Mouse (Mus musculus) embryonic fibroblast, embryonic 13.5 days (primary cell): Measurements from ENCODE around the gene Sphk2.

Experiments
- CTCF ChIP-seq: IDR thresholded peaks from 2 replicates; pipeline ENCODE4 v1.5.1; 2011; ENCODE audit warnings: mild to moderate bottlenecking, control low read depth, low read length, moderate library complexity, borderline replicate concordance; ENCODE audit not compliant: insufficient read depth
- POLR2A ChIP-seq: IDR thresholded peaks from 2 replicates; pipeline ENCODE4 v1.6.1; 2011; ENCODE audit warnings: low read depth, mild to moderate bottlenecking, control low read depth, low read length, moderate library complexity

DNA sequence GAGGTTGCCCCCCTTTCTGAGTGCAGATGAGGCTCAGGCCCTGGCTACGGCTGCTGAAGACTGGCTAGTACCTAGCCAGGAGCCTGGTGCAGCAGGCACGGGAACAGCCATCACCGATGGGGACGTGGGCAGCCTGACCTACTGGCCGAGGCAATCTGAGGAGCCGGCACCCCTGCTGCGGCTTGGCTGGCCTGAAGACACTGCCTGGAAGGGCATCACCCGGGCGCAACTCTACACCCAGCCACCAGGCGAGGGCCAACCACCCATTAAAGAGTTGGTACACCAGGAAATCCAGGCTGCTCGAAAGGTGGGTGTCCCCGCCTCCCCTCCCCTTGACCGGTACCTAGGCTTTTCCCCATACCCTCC lies 4.5 kb upstream of the Sphk2 start:
- TF ChIP-seq POLR2A (no peak), CTCF (no peak)
